Mouse (Mus musculus) c-Kit-negative CD71-positive TER-119-positive erythroid progenitor cells, embryonic 14.5 days (primary cell): ENCODE data around the gene Ern1.
"Not testable (repeated sequence)": the region's sequence is repeated elsewhere in the genome, so short reads cannot be mapped to it uniquely, and the experiment has no call there.

ENCODE experiments used
- DNase-seq: peaks from one replicate; pipeline ENCODE4 v3.0.0-alpha.2; 2013; ENCODE audit warnings: low read depth, low spot score

Ern1 gene

GRCm38 (mm10) chr11:106480530-106480885, 7.1 kb downstream of the Ern1 start:
- DNase-seq, result no peak

- DNase-seq, result no peak
Observed at GRCm38 (mm10) chr11:106479619-106480529, 7.8 kb downstream of the Ern1 start.

DNA sequence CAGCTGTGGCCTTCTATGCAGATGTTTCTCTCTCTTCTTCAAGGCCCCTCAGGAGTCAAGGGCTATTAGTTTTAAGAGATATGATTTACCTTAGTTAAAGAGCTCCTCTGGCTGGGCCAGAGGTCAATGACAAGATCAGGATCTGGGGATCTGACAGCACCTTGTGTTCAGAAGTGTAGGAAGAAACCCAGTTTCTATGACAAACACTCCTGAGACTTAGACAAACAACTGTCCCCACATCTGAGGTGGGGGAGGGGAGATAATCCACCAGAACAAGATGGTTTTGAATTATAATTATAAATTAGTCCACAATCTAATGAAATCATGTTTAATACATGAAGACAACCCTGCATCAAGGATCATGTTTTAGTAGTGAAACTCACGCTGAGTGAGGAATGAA, 8.9 kb downstream of the Ern1 start:
- no peak for DNase-seq

- DNase-seq, result no peak
Observed at GRCm38 (mm10) chr11:106477505-106478160, 10.0 kb downstream of the Ern1 start.

GRCm38 (mm10) chr11:106475309-106475708, 12.3 kb downstream of the Ern1 start:
- DNase-seq, result no peak

GRCm38 (mm10) chr11:106471629-106472028, 16.0 kb downstream of the Ern1 start:
- DNase-seq, result no peak

GRCm38 (mm10) chr11:106468509-106468908, 19.1 kb downstream of the Ern1 start:
- DNase-seq, result no peak

DNA sequence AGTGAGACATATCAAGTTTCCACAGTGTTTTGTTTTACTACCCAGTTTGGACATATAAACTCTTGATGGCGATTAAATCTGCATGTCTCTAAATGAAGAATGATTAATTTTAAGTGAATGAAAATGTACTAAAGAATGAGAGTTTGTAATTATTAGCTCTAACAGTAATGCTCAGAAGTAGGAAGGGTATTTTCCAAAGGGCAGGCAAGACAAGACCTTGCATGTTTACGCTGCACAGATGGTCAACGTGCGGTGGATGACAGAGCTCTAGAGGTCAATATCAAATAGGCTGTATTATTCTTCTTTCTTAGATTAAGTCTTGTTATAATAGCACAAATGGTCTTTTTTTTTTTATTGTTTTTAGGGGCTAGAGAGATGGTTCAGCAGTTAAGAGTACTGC, 21.7 kb downstream of the Ern1 start:
- DNase-seq, result no peak

- DNase-seq, result no peak
Observed at GRCm38 (mm10) chr11:106465545-106465903, 22.1 kb downstream of the Ern1 start.

DNA sequence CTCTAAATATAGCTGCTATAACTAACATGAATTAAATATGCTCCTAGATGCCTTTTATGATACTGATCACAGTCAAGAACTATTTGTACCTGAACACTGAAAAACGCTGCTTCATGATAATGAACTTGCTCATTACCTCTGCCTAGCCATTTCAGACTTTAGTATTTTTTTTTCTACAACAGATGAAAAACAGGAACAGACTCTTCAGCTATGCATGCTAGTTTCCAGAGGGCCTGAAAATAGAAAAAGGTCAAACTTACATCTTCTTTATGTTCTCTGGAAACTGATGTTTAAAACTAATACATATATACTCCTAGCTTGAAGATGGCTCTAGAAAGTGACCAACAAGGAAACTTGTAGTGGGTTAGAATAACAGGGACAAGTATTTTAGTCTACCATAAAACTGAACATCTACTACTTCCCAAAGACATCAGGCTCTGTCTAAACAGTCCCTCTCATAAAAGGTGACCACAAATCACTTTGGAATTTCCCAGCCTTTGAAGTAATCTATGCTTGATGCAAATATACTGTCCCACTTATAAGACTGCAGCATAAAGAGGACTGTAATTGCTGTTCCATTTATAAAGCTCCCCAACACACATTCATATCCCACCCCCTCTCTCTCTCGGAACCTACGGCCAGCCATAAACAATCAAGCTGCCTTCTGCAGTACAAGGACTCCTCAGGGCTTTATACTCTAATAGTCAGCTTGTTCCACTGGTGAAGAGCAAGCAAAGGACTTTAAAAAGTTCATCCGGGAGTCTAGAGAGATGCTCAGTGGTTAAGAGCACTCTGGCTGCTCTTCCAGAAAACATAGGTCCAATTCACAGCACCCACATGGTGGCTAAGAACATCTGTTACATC, 22.7 kb downstream of the Ern1 start:
- DNase-seq, result no peak

DNA sequence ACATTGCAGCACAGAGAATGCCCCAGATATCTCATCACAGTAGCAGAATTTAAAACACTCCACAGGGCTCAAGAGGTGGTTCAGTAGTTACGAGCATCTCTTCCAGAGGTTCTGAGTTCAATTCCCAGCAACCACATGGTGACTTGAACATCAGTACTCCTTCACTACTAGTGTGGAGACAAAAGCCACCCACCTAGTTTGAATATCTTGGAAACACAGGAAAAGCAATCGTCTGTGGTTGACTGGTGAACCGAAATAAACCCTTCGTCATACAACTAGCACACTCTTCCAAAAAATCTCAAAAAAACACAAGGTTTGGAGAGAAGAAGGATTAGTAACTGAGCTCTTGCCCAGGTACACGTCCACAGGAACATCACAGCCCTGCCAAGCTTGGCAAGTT, 23.8 kb downstream of the Ern1 start:
- DNase-seq, result no peak

GRCm38 (mm10) chr11:106462309-106462708, 25.3 kb downstream of the Ern1 start:
- DNase-seq, result no peak

GRCm38 (mm10) chr11:106461145-106461932, 26.3 kb downstream of the Ern1 start:
- DNase-seq, result no peak

DNA sequence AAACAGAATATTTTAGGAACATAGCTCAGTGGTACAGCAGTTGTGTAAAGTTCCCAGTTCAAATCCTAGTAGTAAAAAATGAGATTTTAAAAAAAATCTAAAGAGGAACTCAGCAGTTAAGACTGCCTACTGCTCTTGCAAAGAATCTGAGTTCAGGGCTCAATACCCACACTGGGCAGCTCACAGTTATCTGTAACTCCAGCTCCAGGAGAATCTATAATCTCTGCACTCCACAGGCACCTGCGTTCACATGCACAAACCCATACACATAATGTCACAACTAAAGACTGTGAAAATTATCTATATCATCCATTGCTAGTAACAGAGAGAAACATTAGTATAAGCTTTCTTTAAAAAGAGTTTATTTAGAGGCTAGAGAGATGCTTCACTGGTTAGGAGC, 27.0 kb downstream of the Ern1 start:
- no peak for DNase-seq

DNA sequence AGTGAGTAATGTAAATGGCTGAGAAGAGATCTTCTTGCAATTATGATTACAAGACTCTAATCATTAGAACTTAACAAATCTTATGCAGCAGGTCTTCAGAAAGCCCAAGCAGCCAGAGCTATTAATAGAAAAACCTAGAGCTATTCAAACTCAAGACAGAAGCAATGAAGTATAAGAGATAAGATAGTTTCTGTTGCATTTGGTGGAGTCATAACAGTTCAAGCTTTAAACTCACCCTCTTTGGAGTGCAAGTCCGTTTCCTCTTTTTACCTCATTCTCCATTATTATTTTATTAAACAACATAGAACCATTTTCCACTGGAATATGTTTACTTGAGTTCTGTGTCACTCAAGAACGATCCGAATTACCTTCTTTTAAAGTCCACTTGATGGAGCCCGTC, 29.1 kb downstream of the Ern1 start:
- DNase-seq, result no peak

DNA sequence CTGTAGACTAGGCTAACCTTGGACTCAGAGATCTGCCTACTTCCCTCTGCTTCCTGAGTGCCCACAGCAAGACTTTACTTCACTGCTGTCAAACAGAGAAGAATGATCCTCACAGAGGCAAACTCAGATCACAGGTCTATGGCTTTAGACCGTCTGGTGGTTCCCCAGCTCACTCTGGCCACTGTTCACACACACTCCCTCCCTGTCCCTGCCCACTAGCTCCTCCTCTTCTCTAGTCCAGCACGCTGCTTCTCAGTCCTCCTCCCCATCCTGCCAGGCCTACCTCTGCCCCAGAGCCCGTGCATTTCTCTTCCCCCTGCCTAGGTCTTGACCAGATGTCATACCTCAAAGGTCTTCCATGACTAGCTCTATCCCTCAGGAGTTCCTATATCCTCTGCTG, 44.0 kb downstream of the Ern1 start:
- no peak for DNase-seq

- DNase-seq, result not testable (repeated sequence)
Observed at GRCm38 (mm10) chr11:106442564-106442963, 45.1 kb downstream of the Ern1 start.

DNA sequence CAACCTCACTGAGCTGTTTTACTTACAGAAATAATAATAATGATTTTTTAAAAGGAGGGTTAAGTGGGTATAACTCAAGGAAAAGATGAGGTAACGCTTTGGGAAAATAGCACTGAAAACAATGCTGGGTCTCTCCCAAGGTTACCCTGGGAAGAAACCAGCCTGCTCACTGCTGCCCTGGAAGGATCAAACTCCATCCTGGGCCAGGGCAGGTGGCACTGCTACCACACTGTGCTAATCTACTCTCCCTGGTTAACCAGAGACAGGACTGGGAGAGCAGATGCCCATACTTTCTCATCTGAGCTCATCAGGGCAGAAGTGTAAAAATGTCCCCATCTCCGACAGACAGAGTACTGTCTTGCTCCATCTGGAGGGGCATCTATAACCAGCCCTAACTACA, 47.3 kb downstream of the Ern1 start:
- DNase-seq, result no peak

- DNase-seq, result no peak
Observed at GRCm38 (mm10) chr11:106439355-106439754, 48.3 kb downstream of the Ern1 start.

- DNase-seq, result no peak
Observed at GRCm38 (mm10) chr11:106438524-106439177, 49.0 kb downstream of the Ern1 start.

DNA sequence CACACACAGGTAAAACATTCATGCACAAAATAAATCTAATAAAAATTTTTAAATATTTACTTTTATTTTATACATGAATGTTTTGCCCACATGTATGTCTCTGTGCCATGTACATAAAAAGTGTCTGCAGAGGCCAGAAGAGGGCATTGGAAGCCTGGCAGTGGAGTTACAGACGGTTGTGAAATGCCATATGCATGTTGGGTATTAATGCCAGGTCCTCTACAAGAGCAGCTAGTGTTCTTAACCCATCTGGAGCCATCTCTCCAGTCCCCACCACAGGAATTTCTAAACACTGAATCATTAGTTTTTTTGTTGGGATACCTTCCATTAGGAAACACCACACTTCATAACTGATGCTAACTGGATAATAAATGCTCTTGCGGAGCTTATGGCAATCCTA, 50.1 kb downstream of the Ern1 start:
- DNase-seq, result no peak
